Mouse (Mus musculus): ENCODE data around the gene Cfap73. TPM values are rescaled to one million over a fixed set of nuclear protein-coding genes. Genes with fewer than 3 reads are reported as not detected.

Gene Cfap73
- total and polyA plus RNA-seq, 3 experiments = 0.26 TPM; not detected in 2

GRCm38 (mm10) chr5:120619201-120619600 lies 14.8 kb downstream of the Cfap73 start:
- dilution Hi-C loops (cut with MboI; ENCODE audit: extremely low pct_ligation_motif_present, extremely low pct_unique_long_range_greater_than_20kb, low sequenced_read_pairs) = no loop called here
- peaks cover 27% of the 10 kb centered on the region for H3K79me2 ChIP-seq (replicated peaks; ENCODE audit: control insufficient read depth, extremely low read depth, insufficient read depth, poor library complexity, severe bottlenecking)
- no peak overlapping the region for H3K27ac ChIP-seq (ENCODE audit: insufficient read depth, low read depth)
- in situ Hi-C loops (cut with MboI; ENCODE audit: low pct_ligation_motif_present, low pct_unique_long_range_greater_than_20kb, low sequenced_read_pairs) = loop anchor here (5.0 to 25.0 kb wide), 3 partner anchors 93 to 482 kb away; partner anchors contain the start of gene Dtx1
- H3K4me3 ChIP-seq (replicated peaks in 1 of 3; ENCODE audit: low read depth in 2 of 3, low read length in 2 of 3, poor library complexity in 1 of 3) = no peak overlapping the region
- H3K9me3 ChIP-seq (replicated peaks; ENCODE audit: low read length) = peaks cover 10% of the 10 kb centered on the region
- H3K4me2 ChIP-seq (ENCODE audit: insufficient read depth, low read depth, poor library complexity, severe bottlenecking) = no peak overlapping the region
- DNase-seq (ENCODE audit: extremely low read depth) = peak; percentile 79
- peaks cover 57 to 86% of the 10 kb centered on the region in 2 experiments for H3K36me3 ChIP-seq (replicated peaks in 1 of 2; ENCODE audit: control insufficient read depth in 1 of 2, insufficient read depth in 1 of 2, low read length in 1 of 2)
- H3K9ac ChIP-seq (ENCODE audit: insufficient read depth, low read depth) = no peak overlapping the region
- peaks cover 34 to 65% of the 10 kb centered on the region in 2 experiments for H3K4me1 ChIP-seq (ENCODE audit: control insufficient read depth in 1 of 2, insufficient read depth in 2 of 2)
- 0 out of 2 replicates have a peak, but pooled peaks have one; percentile 45 for TF ChIP-seq SIN3A (IDR thresholded peaks at IDR 0.05; ENCODE audit: low read length)
- peak; percentile 73 for TF ChIP-seq SMC3 (IDR thresholded peaks at IDR 0.05; ENCODE audit: low read depth, low read length)
- TF ChIP-seq MEF2A (IDR thresholded peaks at IDR 0.05; ENCODE audit: borderline replicate concordance, low read depth, low read length) = 0 out of 2 replicates have a peak, but pooled peaks have one; percentile 33
- TF ChIP-seq TCF12 (IDR thresholded peaks at IDR 0.05; ENCODE audit: low read depth, low read length) = peak; percentile 54; the same call in 1 of the 2 replicates
- TF ChIP-seq HCFC1 (IDR thresholded peaks at IDR 0.05; ENCODE audit: low read depth, low read length) = peak; percentile 16; the same call in 1 of the 2 replicates
- no peak for TF ChIP-seq ELF1 (IDR thresholded peaks at IDR 0.05; ENCODE audit: low read depth, low read length)
- no peak for TF ChIP-seq MXI1 (IDR thresholded peaks at IDR 0.05; ENCODE audit: low read depth, low read length)
- TF ChIP-seq CTCF (conservative IDR thresholded peaks at IDR 0.05 in 1 of 2, IDR thresholded peaks at IDR 0.05 in 1 of 2; ENCODE audit: low read depth in 2 of 2, low read length in 2 of 2) = peak; percentile 89 to 96
- 0 out of 2 replicates have a peak, but pooled peaks have one; percentile 45 for TF ChIP-seq MAZ (IDR thresholded peaks at IDR 0.05; ENCODE audit: low read depth, low read length)
- no peak for TF ChIP-seq ZNF384 (IDR thresholded peaks at IDR 0.05; ENCODE audit: low read depth, low read length)
- TF ChIP-seq JUN (IDR thresholded peaks at IDR 0.05; ENCODE audit: insufficient read depth, low read depth, low read length) = no peak
- TF ChIP-seq RAD21 (IDR thresholded peaks at IDR 0.05; ENCODE audit: low read depth, low read length) = peak; percentile 67
- no peaks in the 10 kb centered on the region for H3K27me3 ChIP-seq (replicated peaks)

GRCm38 (mm10) chr5:120618778-120619177 lies 15.3 kb downstream of the Cfap73 start:
- no peak overlapping the region for H3K4me3 ChIP-seq (replicated peaks in 1 of 3; ENCODE audit: low read depth in 2 of 3, low read length in 2 of 3, poor library complexity in 1 of 3)
- H3K9ac ChIP-seq (ENCODE audit: insufficient read depth, low read depth) = no peak overlapping the region
- H3K4me2 ChIP-seq (ENCODE audit: insufficient read depth, low read depth, poor library complexity, severe bottlenecking) = no peak overlapping the region
- dilution Hi-C loops (cut with MboI; ENCODE audit: extremely low pct_ligation_motif_present, extremely low pct_unique_long_range_greater_than_20kb, low sequenced_read_pairs) = no loop called here
- H3K79me2 ChIP-seq (replicated peaks; ENCODE audit: control insufficient read depth, extremely low read depth, insufficient read depth, poor library complexity, severe bottlenecking) = peaks cover 31% of the 10 kb centered on the region
- peaks cover 53 to 82% of the 10 kb centered on the region in 2 experiments for H3K36me3 ChIP-seq (replicated peaks in 1 of 2; ENCODE audit: control insufficient read depth in 1 of 2, insufficient read depth in 1 of 2, low read length in 1 of 2)
- peaks cover 34 to 60% of the 10 kb centered on the region in 2 experiments for H3K4me1 ChIP-seq (ENCODE audit: control insufficient read depth in 1 of 2, insufficient read depth in 2 of 2)
- no peak for DNase-seq (ENCODE audit: extremely low read depth)
- no peak for TF ChIP-seq MAX (IDR thresholded peaks at IDR 0.05; ENCODE audit: low read length)
- no peak for TF ChIP-seq KAT2A (IDR thresholded peaks at IDR 0.05; ENCODE audit: insufficient replicate concordance, low read length)
- no peak for TF ChIP-seq TBP (conservative IDR thresholded peaks at IDR 0.05; ENCODE audit: low read depth, low read length)
- no peak for TF ChIP-seq SIN3A (IDR thresholded peaks at IDR 0.05; ENCODE audit: low read length)
- TF ChIP-seq ZNF384 (IDR thresholded peaks at IDR 0.05; ENCODE audit: low read depth, low read length) = no peak
- TF ChIP-seq PAX5 (IDR thresholded peaks at IDR 0.05; ENCODE audit: low read length) = no peak
- no peaks in the 10 kb centered on the region for H3K27me3 ChIP-seq (replicated peaks)
- peaks cover 10% of the 10 kb centered on the region for H3K9me3 ChIP-seq (replicated peaks; ENCODE audit: low read length)
- in situ Hi-C loops (cut with MboI; ENCODE audit: low pct_ligation_motif_present, low pct_unique_long_range_greater_than_20kb, low sequenced_read_pairs) = loop anchor here (5.0 to 25.0 kb wide), 3 partner anchors 94 to 481 kb away; partner anchors contain the start of gene Dtx1
- H3K27ac ChIP-seq (ENCODE audit: insufficient read depth, low read depth) = no peak overlapping the region

All from CH12.LX (cell line).